Mouse (Mus musculus) cortical plate, adult 2 months (tissue): ENCODE results near the gene Acsbg2.

Experiments used
- CTCF ChIP-seq: fragments of 200-500 bp; IDR thresholded peaks from 2 replicates; pipeline ENCODE4 v1.5.1; 2011; ENCODE audit warnings: mild to moderate bottlenecking, control low read depth, low read length; ENCODE audit not compliant: insufficient read depth; ENCODE audit errors: extremely low read depth
- POLR2A ChIP-seq: fragments of 200-500 bp; IDR thresholded peaks from 2 replicates; pipeline ENCODE4 v1.6.1; 2011; ENCODE audit warnings: mild to moderate bottlenecking, low read length, control low read depth; ENCODE audit not compliant: insufficient read depth; ENCODE audit errors: extremely low read depth

DNA sequence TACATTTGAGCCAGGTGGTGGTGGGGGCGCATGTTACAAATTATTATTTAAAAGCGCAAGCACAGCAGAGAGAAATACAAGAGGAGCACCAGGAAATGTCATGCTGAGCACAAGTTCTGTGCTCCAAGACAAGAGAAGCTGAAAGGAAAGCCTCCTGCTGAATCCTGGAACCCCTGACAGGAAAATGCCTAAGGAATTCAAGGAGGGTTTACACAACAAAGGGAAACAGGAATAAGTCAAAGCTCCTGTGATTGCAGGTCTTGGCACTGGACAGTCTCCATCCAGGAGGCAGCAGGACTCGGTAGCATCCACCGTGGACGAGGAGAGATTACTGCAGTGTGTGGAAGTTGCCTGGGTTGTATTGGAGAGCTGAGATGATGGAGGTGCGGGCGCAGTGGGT, 8.2 kb downstream of the Acsbg2 start:
- TF ChIP-seq CTCF (no peak), POLR2A (no peak)
